Mouse (Mus musculus): Measurements from ENCODE around the gene Gm17334. TPM values are rescaled to one million over a fixed set of nuclear protein-coding genes. Genes with fewer than 3 reads are reported as not detected.
"Not testable (repeated sequence)": the region's sequence is repeated elsewhere in the genome, so short reads cannot be mapped to it uniquely, and the experiment has no call there.

Gm17334 gene
- polyA plus RNA-seq, 1 experiment, result 0.19 TPM

- no peak overlapping the region for H3K4me2 ChIP-seq (ENCODE audit: low read depth)
These were observed 14.1 kb downstream of the Gm17334 start for GRCm38 (mm10) chr11:53758791-53759351.

GRCm38 (mm10) chr11:53758033-53758432 is 15.0 kb downstream of the Gm17334 start:
- H3K27me3 ChIP-seq (ENCODE audit: control insufficient read depth, insufficient read depth, insufficient read length); H3K79me2 ChIP-seq (ENCODE audit: control insufficient read depth, insufficient read depth); H3K36me3 ChIP-seq (ENCODE audit: control insufficient read depth, insufficient read depth); H3K4me3 ChIP-seq; H3K4me2 ChIP-seq (ENCODE audit: low read depth); H3ac ChIP-seq (ENCODE audit: control insufficient read depth, insufficient read length): not testable (repeated sequence)

More at GRCm38 (mm10) chr11:53758791-53759351, 14.1 kb downstream of the Gm17334 start:
- TF ChIP-seq TCF3 (IDR thresholded peaks at IDR 0.05; ENCODE audit: insufficient read length, low read depth), result no peak
- no peak for TF ChIP-seq TCF12 (IDR thresholded peaks at IDR 0.05; ENCODE audit: insufficient read depth, poor library complexity, severe bottlenecking)
- TF ChIP-seq CEBPB (IDR thresholded peaks at IDR 0.05; ENCODE audit: insufficient read depth, poor library complexity, severe bottlenecking), result no peak
- no peak for TF ChIP-seq USF1 (IDR thresholded peaks at IDR 0.05; ENCODE audit: low read depth)
- no peak for TF ChIP-seq POLR2A (IDR thresholded peaks at IDR 0.05; ENCODE audit: insufficient read length, low read depth)
- TF ChIP-seq SRF (IDR thresholded peaks at IDR 0.05; ENCODE audit: control insufficient read depth, insufficient read length, low read depth), result no peak
- no peak for TF ChIP-seq REST (IDR thresholded peaks at IDR 0.05; ENCODE audit: insufficient read depth, insufficient read length)
- TF ChIP-seq MAX (IDR thresholded peaks at IDR 0.05; ENCODE audit: low read depth), result no peak
- TF ChIP-seq MYOG (IDR thresholded peaks at IDR 0.05; ENCODE audit: control insufficient read depth in 1 of 3, insufficient read depth in 1 of 3, insufficient read length in 2 of 3, low read depth in 2 of 3), result no peak
- TF ChIP-seq MYOD1 (IDR thresholded peaks at IDR 0.05; ENCODE audit: control insufficient read depth in 1 of 3, insufficient read length in 2 of 3, low read depth in 2 of 3), result no peak
- no peak for TF ChIP-seq POLR2AphosphoS2 (IDR thresholded peaks at IDR 0.05; ENCODE audit: insufficient read length, low read depth)
- H3K4me3 ChIP-seq, result no peak overlapping the region
- no peaks in the 10 kb centered on the region for H3K27me3 ChIP-seq (ENCODE audit: control insufficient read depth, insufficient read depth, insufficient read length)
- H3ac ChIP-seq (ENCODE audit: control insufficient read depth, insufficient read length), result no peak overlapping the region
- no peaks in the 10 kb centered on the region for H3K36me3 ChIP-seq (ENCODE audit: control insufficient read depth, insufficient read depth)
- no peaks in the 10 kb centered on the region for H3K79me2 ChIP-seq (ENCODE audit: control insufficient read depth, insufficient read depth)

- Histone ChIP-seq H3ac (ENCODE audit: control insufficient read depth, insufficient read length) (no peak overlapping the region), H3K36me3 (ENCODE audit: control insufficient read depth, insufficient read depth) (no peaks in the 10 kb centered on the region), H3K4me3 (no peak overlapping the region), H3K79me2 (ENCODE audit: control insufficient read depth, insufficient read depth) (no peaks in the 10 kb centered on the region), H3K4me2 (ENCODE audit: low read depth) (no peak overlapping the region), H3K27me3 (ENCODE audit: control insufficient read depth, insufficient read depth, insufficient read length) (no peaks in the 10 kb centered on the region)
- no peak for TF ChIP-seq MYOG (IDR thresholded peaks at IDR 0.05; ENCODE audit: control insufficient read depth in 1 of 3, insufficient read depth in 1 of 3, insufficient read length in 2 of 3, low read depth in 2 of 3)
- no peak for TF ChIP-seq TCF3 (IDR thresholded peaks at IDR 0.05; ENCODE audit: insufficient read length, low read depth)
- no peak for TF ChIP-seq TCF12 (IDR thresholded peaks at IDR 0.05; ENCODE audit: insufficient read depth, poor library complexity, severe bottlenecking)
- no peak for TF ChIP-seq CEBPB (IDR thresholded peaks at IDR 0.05; ENCODE audit: insufficient read depth, poor library complexity, severe bottlenecking)
- TF ChIP-seq MAX (IDR thresholded peaks at IDR 0.05; ENCODE audit: low read depth), result no peak
- no peak for TF ChIP-seq E2F4 (IDR thresholded peaks at IDR 0.05; ENCODE audit: insufficient read depth)
- TF ChIP-seq REST (IDR thresholded peaks at IDR 0.05; ENCODE audit: insufficient read depth, insufficient read length), result no peak
- no peak for TF ChIP-seq MYOD1 (IDR thresholded peaks at IDR 0.05; ENCODE audit: control insufficient read depth in 1 of 3, insufficient read length in 2 of 3, low read depth in 2 of 3)
- no peak for TF ChIP-seq USF1 (IDR thresholded peaks at IDR 0.05; ENCODE audit: low read depth)
- TF ChIP-seq SRF (IDR thresholded peaks at IDR 0.05; ENCODE audit: control insufficient read depth, insufficient read length, low read depth), result no peak
These were observed 15.4 kb downstream of the Gm17334 start for GRCm38 (mm10) chr11:53757612-53758011.

- H3K27me3 ChIP-seq (ENCODE audit: control insufficient read depth, insufficient read depth, insufficient read length), result no peaks in the 10 kb centered on the region
- H3K4me3 ChIP-seq, result no peak overlapping the region
- no peak overlapping the region for H3K4me2 ChIP-seq (ENCODE audit: low read depth)
- no peaks in the 10 kb centered on the region for H3K36me3 ChIP-seq (ENCODE audit: control insufficient read depth, insufficient read depth)
- H3ac ChIP-seq (ENCODE audit: control insufficient read depth, insufficient read length), result no peak overlapping the region
- H3K79me2 ChIP-seq (ENCODE audit: control insufficient read depth, insufficient read depth), result no peaks in the 10 kb centered on the region
- no peak for TF ChIP-seq MAX (IDR thresholded peaks at IDR 0.05; ENCODE audit: low read depth)
- TF ChIP-seq MYOG (IDR thresholded peaks at IDR 0.05; ENCODE audit: control insufficient read depth in 1 of 3, insufficient read depth in 1 of 3, insufficient read length in 2 of 3, low read depth in 2 of 3), result no peak
- no peak for TF ChIP-seq TCF12 (IDR thresholded peaks at IDR 0.05; ENCODE audit: insufficient read depth, poor library complexity, severe bottlenecking)
- no peak for TF ChIP-seq TCF3 (IDR thresholded peaks at IDR 0.05; ENCODE audit: insufficient read length, low read depth)
These were observed 17.9 kb downstream of the Gm17334 start for GRCm38 (mm10) chr11:53755011-53755595.

GRCm38 (mm10) chr11:53749716-53750352 is 23.2 kb downstream of the Gm17334 start:
- no peak overlapping the region for H3K4me3 ChIP-seq
- H3K79me2 ChIP-seq (ENCODE audit: control insufficient read depth, insufficient read depth), result no peaks in the 10 kb centered on the region
- H3K4me2 ChIP-seq (ENCODE audit: low read depth), result no peak overlapping the region
- no peak overlapping the region for H3ac ChIP-seq (ENCODE audit: control insufficient read depth, insufficient read length)
- no peaks in the 10 kb centered on the region for H3K36me3 ChIP-seq (ENCODE audit: control insufficient read depth, insufficient read depth)
- TF ChIP-seq REST (IDR thresholded peaks at IDR 0.05; ENCODE audit: insufficient read depth, insufficient read length) (no peak), MYOD1 (IDR thresholded peaks at IDR 0.05; ENCODE audit: control insufficient read depth in 1 of 3, insufficient read length in 2 of 3, low read depth in 2 of 3) (no peak), MYOG (IDR thresholded peaks at IDR 0.05; ENCODE audit: control insufficient read depth in 1 of 3, insufficient read depth in 1 of 3, insufficient read length in 2 of 3, low read depth in 2 of 3) (no peak), TCF12 (IDR thresholded peaks at IDR 0.05; ENCODE audit: insufficient read depth, poor library complexity, severe bottlenecking) (no peak), SRF (IDR thresholded peaks at IDR 0.05; ENCODE audit: control insufficient read depth, insufficient read length, low read depth) (no peak), MAX (IDR thresholded peaks at IDR 0.05; ENCODE audit: low read depth) (no peak), POLR2A (IDR thresholded peaks at IDR 0.05; ENCODE audit: insufficient read length, low read depth) (no peak), CEBPB (IDR thresholded peaks at IDR 0.05; ENCODE audit: insufficient read depth, poor library complexity, severe bottlenecking) (no peak), TCF3 (IDR thresholded peaks at IDR 0.05; ENCODE audit: insufficient read length, low read depth) (no peak), E2F4 (IDR thresholded peaks at IDR 0.05; ENCODE audit: insufficient read depth) (no peak)
- no peaks in the 10 kb centered on the region for H3K27me3 ChIP-seq (ENCODE audit: control insufficient read depth, insufficient read depth, insufficient read length)

All from myocyte (in vitro differentiated cells).